Mouse (Mus musculus) kidney, postnatal 4 days (tissue): Measurements from ENCODE around the gene Tnfaip2.
A peak's percentile ranks its signal among the peaks of the same experiment; 100 is the strongest.

Experiments
- DNase-seq, 2 experiments: peaks; one replicate each; pipeline ENCODE4 v3.0.0; 2021; ENCODE audit warnings: mixed read lengths in 2 of 2

Gene Tnfaip2

GRCm38 (mm10) chr12:111428364-111428763 lies 13.9 kb upstream of the Tnfaip2 start:
- peak in 1 of 2 experiments; percentile 46 for DNase-seq

GRCm38 (mm10) chr12:111428961-111429911 lies 13.0 kb upstream of the Tnfaip2 start:
- DNase-seq = peak; percentile 72 to 80

- DNase-seq = peak; percentile 71 to 81
Measured at GRCm38 (mm10) chr12:111430049-111430867, 12.0 kb upstream of the Tnfaip2 start.

GRCm38 (mm10) chr12:111430868-111431817 lies 11.1 kb upstream of the Tnfaip2 start:
- peak; percentile 68 to 79 for DNase-seq

- peak; percentile 61 to 69 for DNase-seq
Measured at GRCm38 (mm10) chr12:111432097-111432496, 10.2 kb upstream of the Tnfaip2 start.

GRCm38 (mm10) chr12:111432751-111433331 lies 9.4 kb upstream of the Tnfaip2 start:
- DNase-seq = no peak

GRCm38 (mm10) chr12:111434164-111434744 lies 8.0 kb upstream of the Tnfaip2 start:
- DNase-seq = no peak

GRCm38 (mm10) chr12:111434745-111435327 lies 7.4 kb upstream of the Tnfaip2 start:
- DNase-seq = peak; percentile 63 to 76

GRCm38 (mm10) chr12:111436170-111436569 lies 6.1 kb upstream of the Tnfaip2 start:
- no peak for DNase-seq

- peak in 1 of 2 experiments; percentile 62 for DNase-seq
Measured at GRCm38 (mm10) chr12:111436640-111437039, 5.6 kb upstream of the Tnfaip2 start.

GRCm38 (mm10) chr12:111437222-111437900 lies 4.9 kb upstream of the Tnfaip2 start:
- no peak for DNase-seq

GRCm38 (mm10) chr12:111438850-111439249 lies 3.4 kb upstream of the Tnfaip2 start:
- no peak for DNase-seq

- DNase-seq = no peak
Measured at GRCm38 (mm10) chr12:111440701-111441373, 1.4 kb upstream of the Tnfaip2 start.

- DNase-seq = no peak
Measured at GRCm38 (mm10) chr12:111441523-111441922, 746 bp upstream of the Tnfaip2 start.

GRCm38 (mm10) chr12:111443011-111443870 lies 972 bp downstream of the Tnfaip2 start:
- no peak for DNase-seq

GRCm38 (mm10) chr12:111443921-111444831 lies 1.9 kb downstream of the Tnfaip2 start:
- DNase-seq = no peak

GRCm38 (mm10) chr12:111445161-111445889 lies 3.1 kb downstream of the Tnfaip2 start:
- DNase-seq = peak in 1 of 2 experiments; percentile 60
